Mouse (Mus musculus): Measurements from ENCODE around the gene Mamld1.

DNA sequence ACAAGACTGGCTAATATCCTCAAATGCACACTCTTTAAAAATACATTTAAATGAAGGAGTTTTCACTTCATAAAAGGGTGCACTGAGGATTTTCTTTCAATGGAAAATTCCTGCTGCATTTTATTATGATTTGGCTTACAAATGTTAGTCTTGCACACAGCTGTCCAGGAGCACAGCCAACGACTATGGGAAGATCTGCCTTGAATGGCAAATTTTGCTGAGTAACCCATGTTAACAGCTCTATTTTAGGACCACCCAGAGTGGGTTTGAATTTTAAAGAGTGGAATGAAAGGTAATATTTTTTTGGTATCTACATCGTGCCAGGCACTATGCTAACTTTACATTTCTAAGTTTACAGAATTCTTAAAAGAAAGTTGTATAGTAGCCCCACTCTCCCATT, 60.3 kb downstream of the Mamld1 start:
- no peak for TF ChIP-seq POLR2AphosphoS2 (IDR thresholded peaks at IDR 0.05; ENCODE audit: low read depth, low read length)
- no peak for TF ChIP-seq UBTF (IDR thresholded peaks at IDR 0.05; ENCODE audit: low read depth, low read length)
- TF ChIP-seq EP300 (IDR thresholded peaks at IDR 0.05; ENCODE audit: low read length): no peak
- TF ChIP-seq POLR2A (IDR thresholded peaks at IDR 0.05; ENCODE audit: low read depth, low read length): no peak
- TF ChIP-seq MAFK (IDR thresholded peaks at IDR 0.05; ENCODE audit: insufficient replicate concordance, low read length): no peak
- TF ChIP-seq CTCF (conservative IDR thresholded peaks at IDR 0.05 in 1 of 2, IDR thresholded peaks at IDR 0.05 in 1 of 2; ENCODE audit: low read depth in 2 of 2, low read length in 2 of 2): no peak
- no peak for TF ChIP-seq SMC3 (IDR thresholded peaks at IDR 0.05; ENCODE audit: low read depth, low read length)

Data from CH12.LX (cell line).